ENCODE assay signal across 8 mouse cellular contexts in the genomic region with DNA sequence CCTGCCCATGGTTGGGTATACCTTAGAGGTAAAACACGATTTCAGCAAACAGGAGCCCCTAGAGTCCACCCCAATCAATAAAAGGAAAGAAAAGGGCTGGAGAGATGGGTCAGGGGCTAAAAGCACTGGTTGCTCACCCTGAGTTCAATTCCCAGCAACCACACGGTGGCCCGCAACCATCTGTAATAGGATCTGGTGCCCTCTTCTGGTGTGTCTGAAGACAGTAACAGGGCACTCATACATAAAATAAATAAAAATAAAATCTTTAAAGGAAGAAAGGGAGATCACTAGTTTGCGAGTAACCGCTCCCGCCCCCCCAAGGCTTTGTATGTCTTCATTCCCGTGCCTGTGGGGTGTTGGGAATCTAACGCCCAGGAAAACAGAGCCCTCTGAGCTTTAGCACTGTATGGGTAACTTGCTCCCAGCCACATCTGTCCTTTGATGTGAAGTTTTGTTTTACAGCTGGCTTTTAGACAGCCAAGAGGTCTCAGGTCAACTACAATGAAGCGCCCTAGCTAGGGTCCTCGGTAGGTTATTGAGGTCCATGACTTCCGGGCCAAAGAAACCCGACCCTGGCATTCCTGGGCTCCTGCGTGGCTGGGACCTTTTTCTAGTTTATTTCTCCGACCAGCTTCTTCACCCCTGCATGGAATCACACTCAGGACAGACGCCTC.
DNase-seq lines count a peak whose midpoint lies in the region; ATAC-seq and TF ChIP-seq lines count a peak whose summit lies in the region.

No protein-coding gene starts in this region.

- intact Hi-C loops in left cerebral cortex, postnatal 4 days (cut with DNase I): no loop called here
- intact Hi-C loops in left cerebral cortex, postnatal 36 days (cut with DNase I): loop anchor here (5.0 kb wide), 1 partner anchor 230 kb away; the partner anchor contains the start of gene Adamts6

- TF ChIP-seq CTCF in layer of hippocampus, adult 2 months (conservative IDR thresholded peaks at IDR 0.05): peak; percentile 55
- TF ChIP-seq CTCF in embryonic fibroblast, embryonic 13.5 days (IDR thresholded peaks at IDR 0.05; ENCODE audit: borderline replicate concordance, insufficient read depth, low read length): no peak

- H3K4me2 ChIP-seq in intestine, embryonic 16.5 days (ENCODE audit: low read depth, low read length): peak overlapping the region; percentile 60
- H3K4me2 ChIP-seq in neural tube, embryonic 13.5 days: peak overlapping the region; percentile 60

- 50% methylated on average over 15 of the region's 15 CpGs for WGBS in intestine, embryonic 16.5 days
- 44% methylated on average over 15 of the region's 15 CpGs for WGBS in neural tube, embryonic 13.5 days

- H3K27ac ChIP-seq in layer of hippocampus, adult 2 months: peak overlapping the region; percentile 94
- H3K27ac ChIP-seq in embryonic fibroblast, embryonic 13.5 days (ENCODE audit: insufficient read depth, low read length): peak overlapping the region; percentile 99
- peak overlapping the region; percentile 68 for H3K27ac ChIP-seq in intestine, embryonic 16.5 days (ENCODE audit: low read length)
- H3K27ac ChIP-seq in neural tube, embryonic 13.5 days (replicated peaks): peak overlapping the region; percentile 94

- H3K36me3 ChIP-seq in intestine, embryonic 16.5 days (ENCODE audit: control insufficient read depth, insufficient read depth, low read length): no peaks in the 10 kb centered on the region
- no peaks in the 10 kb centered on the region for H3K36me3 ChIP-seq in neural tube, embryonic 13.5 days

- peak; percentile 29; the same call in 1 of the 2 replicates for ATAC-seq in intestine, embryonic 16.5 days
- ATAC-seq in neural tube, embryonic 13.5 days (ENCODE audit: low read depth): peak; percentile 55

- no peak for DNase-seq in layer of hippocampus, adult 2 months (ENCODE audit: low spot score in 2 of 2)
- DNase-seq in layer of hippocampus, postnatal 36 days: no peak
- no peak for DNase-seq in left cerebral cortex, postnatal 4 days
- no peak for DNase-seq in left cerebral cortex, postnatal 36 days (ENCODE audit: low spot score in 2 of 2)
- DNase-seq in B cell, adult 2 months: no peak

- peak overlapping the region; percentile 50 for H3K4me3 ChIP-seq in layer of hippocampus, adult 2 months
- no peak overlapping the region for H3K4me3 ChIP-seq in embryonic fibroblast, embryonic 13.5 days (ENCODE audit: insufficient read depth, low read length)
- H3K4me3 ChIP-seq in intestine, embryonic 16.5 days (ENCODE audit: low read length): peak overlapping the region; percentile 33
- H3K4me3 ChIP-seq in neural tube, embryonic 13.5 days: peak overlapping the region; percentile 37

- peak overlapping the region; percentile 58 for H3K9ac ChIP-seq in intestine, embryonic 16.5 days (ENCODE audit: low read depth, low read length)
- H3K9ac ChIP-seq in neural tube, embryonic 13.5 days: peak overlapping the region; percentile 74

- TF ChIP-seq POLR2A in embryonic fibroblast, embryonic 13.5 days (IDR thresholded peaks at IDR 0.05; ENCODE audit: low read depth, low read length): no peak

- no peaks in the 10 kb centered on the region for H3K27me3 ChIP-seq in intestine, embryonic 16.5 days (replicated peaks; ENCODE audit: control insufficient read depth, insufficient read depth, low read length)
- H3K27me3 ChIP-seq in neural tube, embryonic 13.5 days: no peaks in the 10 kb centered on the region

- H3K9me3 ChIP-seq in intestine, embryonic 16.5 days (ENCODE audit: control insufficient read depth, low read length): no peaks in the 10 kb centered on the region
- H3K9me3 ChIP-seq in neural tube, embryonic 13.5 days: no peaks in the 10 kb centered on the region

- peaks cover 9% of the 10 kb centered on the region for H3K4me1 ChIP-seq in embryonic fibroblast, embryonic 13.5 days (ENCODE audit: control insufficient read depth, insufficient read depth, low read length)
- peaks cover 9% of the 10 kb centered on the region; the same call in 1 of the 2 replicates for H3K4me1 ChIP-seq in intestine, embryonic 16.5 days (ENCODE audit: control insufficient read depth, insufficient read depth, low read length)
- H3K4me1 ChIP-seq in neural tube, embryonic 13.5 days (replicated peaks): peaks cover 13% of the 10 kb centered on the region
